Mouse (Mus musculus) B cell, adult 2 months (primary cell): ENCODE measurements around the gene Tspyl1.

Experiments used
- DNase-seq, 2 experiments: peaks; one replicate each; pipeline ENCODE4 v3.0.0; 2022

The Tspyl1 gene

GRCm38 (mm10) chr10:34307070-34307469, 25.1 kb downstream of the Tspyl1 start:
- DNase-seq: no peak

- no peak for DNase-seq
Observed at GRCm38 (mm10) chr10:34309915-34310685, 28.1 kb downstream of the Tspyl1 start.

- DNase-seq: no peak
Observed at GRCm38 (mm10) chr10:34312536-34312935, 30.5 kb downstream of the Tspyl1 start.

GRCm38 (mm10) chr10:34316571-34317216, 34.7 kb downstream of the Tspyl1 start:
- DNase-seq: peak in 1 of 2 experiments; percentile 4

GRCm38 (mm10) chr10:34317217-34317606, 35.2 kb downstream of the Tspyl1 start:
- DNase-seq: no peak

GRCm38 (mm10) chr10:34320809-34321208, 38.8 kb downstream of the Tspyl1 start:
- DNase-seq: no peak

GRCm38 (mm10) chr10:34326701-34327100, 44.7 kb downstream of the Tspyl1 start:
- peak; percentile 17 to 24 for DNase-seq

- no peak for DNase-seq
Observed at GRCm38 (mm10) chr10:34327144-34327543, 45.2 kb downstream of the Tspyl1 start.

- DNase-seq: peak in 1 of 2 experiments; percentile 5
Observed at GRCm38 (mm10) chr10:34328310-34328709, 46.3 kb downstream of the Tspyl1 start.
